Mouse (Mus musculus) brain, embryonic 14.5 days (tissue): Measurements from ENCODE around the gene Gm28079. TPM values are rescaled to one million over a fixed set of nuclear protein-coding genes. Genes with fewer than 3 reads are reported as not detected.
"Not testable (repeated sequence)": the region's sequence is repeated elsewhere in the genome, so short reads cannot be mapped to it uniquely, and the experiment has no call there.

ENCODE experiments used
- DNase-seq: peaks from one replicate; pipeline ENCODE4 v3.0.0-alpha.2; 2011; ENCODE audit warnings: low read depth
- polyA plus RNA-seq: library from polyadenylated mRNA; depleted of rRNA; stranded (reverse); fragments of >200 nt; gene quantifications from 2 replicates; pipeline ENCODE4 v1.2.3, GENCODE M21; 2012; rRNA removed

Gm28079 gene
- polyA plus RNA-seq: not detected in 2 replicates

DNA sequence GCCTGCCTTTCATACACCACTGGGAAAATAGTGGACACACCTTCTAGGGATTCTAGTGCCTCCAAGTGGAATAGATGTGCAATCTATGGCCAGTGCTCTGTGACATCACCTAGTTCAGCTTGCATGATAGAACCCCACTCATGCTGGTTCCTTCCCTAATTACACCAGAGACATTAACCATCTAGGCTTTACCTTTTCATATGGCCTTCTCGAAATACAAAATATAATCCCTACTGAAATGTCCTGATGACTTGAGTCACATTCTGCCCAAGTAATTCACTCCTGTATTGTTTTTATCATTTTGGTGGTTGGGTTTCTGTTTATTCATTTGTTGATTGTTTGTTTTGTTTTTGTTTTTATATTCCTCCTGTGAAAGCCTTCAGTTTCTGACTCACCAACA, at the start of gene Gm28079:
Gene Gm28079 (minus strand): TSS at position 101 of the 400 bp plus-strand sequence.
- DNase-seq: not testable (repeated sequence)
